Mouse (Mus musculus) kidney, adult 2 months (tissue): ENCODE data around the gene Rps28.
"Not testable (repeated sequence)": the region's sequence is repeated elsewhere in the genome, so short reads cannot be mapped to it uniquely, and the experiment has no call there.

Experiments used
- CTCF ChIP-seq: fragments of 200-500 bp; conservative IDR thresholded peaks from 2 replicates; pipeline ENCODE4 v1.5.1; 2011; ENCODE audit warnings: low read depth, mild to moderate bottlenecking, control low read depth, low read length, moderate library complexity, mixed read lengths; ENCODE audit not compliant: insufficient read depth, insufficient read length
- POLR2A ChIP-seq: fragments of 200-500 bp; IDR thresholded peaks from one replicate; pipeline ENCODE4 v1.6.1; 2011; ENCODE audit warnings: low read depth, low read length, control low read depth

- not testable (repeated sequence) for TF ChIP-seq CTCF, POLR2A
These were observed 602 bp upstream of the Rps28 start for GRCm38 (mm10) chr17:33824997-33825330.
